Mouse (Mus musculus): ENCODE measurements around the gene Slc22a20. TPM values are rescaled to one million over a fixed set of nuclear protein-coding genes. Genes with fewer than 3 reads are reported as not detected.
A peak's percentile ranks its signal among the peaks of the same experiment; 100 is the strongest.

Gene Slc22a20
- polyA plus RNA-seq, 1 experiment from 2014 or later, result not detected

DNA sequence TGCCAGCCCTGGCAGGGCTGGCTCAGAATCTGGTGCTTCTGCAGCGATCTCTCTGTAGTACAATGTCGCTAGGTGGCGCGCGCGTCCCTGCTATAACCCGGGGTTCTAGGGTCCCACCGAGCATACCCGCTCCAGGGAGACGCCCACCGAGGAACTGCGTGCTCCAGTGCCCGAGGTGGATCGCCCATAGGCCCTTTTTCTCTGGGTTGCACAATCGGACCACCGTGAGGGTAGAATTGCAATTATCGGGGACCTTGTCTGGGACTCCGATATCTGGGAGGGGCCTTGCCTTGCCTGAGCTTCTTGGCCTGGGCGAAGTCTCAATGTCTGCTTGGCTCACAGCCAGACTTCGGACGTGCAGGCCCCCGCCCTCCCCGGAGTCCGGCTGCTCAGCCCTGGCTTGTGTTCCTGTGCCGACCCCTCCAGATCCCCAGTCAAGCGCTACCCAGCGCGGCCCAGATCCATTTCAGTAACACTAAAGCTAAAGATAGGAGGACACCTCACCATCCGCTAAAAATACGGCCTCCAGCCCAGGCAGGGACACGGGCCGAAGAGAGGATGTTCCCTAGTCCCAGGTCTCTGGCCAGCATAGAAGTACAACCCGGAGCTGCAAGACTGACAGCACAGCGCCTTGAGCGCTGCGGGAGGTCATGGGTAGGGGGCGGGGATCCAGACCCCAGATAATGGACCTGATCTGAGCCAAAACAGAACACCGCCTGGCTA, 61.8 kb downstream of the Slc22a20 start:
- H3K36me3 ChIP-seq (ENCODE audit: control insufficient read depth, insufficient read depth, low read length), result no peaks in the 10 kb centered on the region
- peak overlapping the region; percentile 71 for H3K4me3 ChIP-seq (ENCODE audit: low read depth, low read length)
- H3K4me2 ChIP-seq, result peak overlapping the region; percentile 93
- H3K4me1 ChIP-seq (ENCODE audit: control insufficient read depth, insufficient read depth, low read length), result peaks cover 21% of the 10 kb centered on the region
- no peaks in the 10 kb centered on the region for H3K9me3 ChIP-seq (replicated peaks; ENCODE audit: control insufficient read depth, low read length)
- H3K27ac ChIP-seq (ENCODE audit: low read depth, low read length), result peak overlapping the region; percentile 83
- peak overlapping the region; percentile 70 for H3K9ac ChIP-seq (ENCODE audit: low read depth, low read length)
- ATAC-seq (replicated peaks; ENCODE audit: insufficient number of reproducible peaks, low FRiP score, low TSS enrichment), result peak; percentile 67
- under 1% methylated on average over 38 of the region's 38 CpGs for WGBS (ENCODE audit: insufficient replicate concordance)
- H3K27me3 ChIP-seq (ENCODE audit: control insufficient read depth, insufficient read depth, low read length), result no peaks in the 10 kb centered on the region

GRCm38 (mm10) chr19:5922963-5923362, 63.0 kb downstream of the Slc22a20 start:
- 0 out of 2 replicates have a peak overlapping the region, but pooled peaks have one; percentile 5 for H3K4me3 ChIP-seq (ENCODE audit: low read depth, low read length)
- H3K27ac ChIP-seq (ENCODE audit: low read depth, low read length), result no peak overlapping the region
- no peak for ATAC-seq (replicated peaks; ENCODE audit: insufficient number of reproducible peaks, low FRiP score, low TSS enrichment)
- 89% methylated on average over 3 of the region's 3 CpGs for WGBS (ENCODE audit: insufficient replicate concordance)
- H3K4me2 ChIP-seq, result peak overlapping the region; percentile 12
- H3K9ac ChIP-seq (ENCODE audit: low read depth, low read length), result peak overlapping the region; percentile 43; the same call in 1 of the 2 replicates
- H3K9me3 ChIP-seq (replicated peaks; ENCODE audit: control insufficient read depth, low read length), result no peaks in the 10 kb centered on the region
- no peaks in the 10 kb centered on the region for H3K27me3 ChIP-seq (ENCODE audit: control insufficient read depth, insufficient read depth, low read length)
- H3K4me1 ChIP-seq (ENCODE audit: control insufficient read depth, insufficient read depth, low read length), result peaks cover 18% of the 10 kb centered on the region
- peaks cover 3% of the 10 kb centered on the region for H3K36me3 ChIP-seq (ENCODE audit: control insufficient read depth, insufficient read depth, low read length)

GRCm38 (mm10) chr19:5922119-5922942, 63.6 kb downstream of the Slc22a20 start:
- Histone ChIP-seq H3K27me3 (ENCODE audit: control insufficient read depth, insufficient read depth, low read length) (no peaks in the 10 kb centered on the region), H3K4me1 (ENCODE audit: control insufficient read depth, insufficient read depth, low read length) (peaks cover 18% of the 10 kb centered on the region), H3K9ac (ENCODE audit: low read depth, low read length) (peak overlapping the region; percentile 43), H3K9me3 (replicated peaks; ENCODE audit: control insufficient read depth, low read length) (no peaks in the 10 kb centered on the region), H3K4me2 (peak overlapping the region; percentile 45), H3K27ac (ENCODE audit: low read depth, low read length) (peak overlapping the region; percentile 30; the same call in 1 of the 2 replicates), H3K4me3 (ENCODE audit: low read depth, low read length) (peak overlapping the region; percentile 17), H3K36me3 (ENCODE audit: control insufficient read depth, insufficient read depth, low read length) (peaks cover 9% of the 10 kb centered on the region)
- ATAC-seq (replicated peaks; ENCODE audit: insufficient number of reproducible peaks, low FRiP score, low TSS enrichment), result no peak
- WGBS (ENCODE audit: insufficient replicate concordance), result 38% methylated on average over 15 of the region's 15 CpGs

GRCm38 (mm10) chr19:5921715-5922114, 64.2 kb downstream of the Slc22a20 start:
- Histone ChIP-seq H3K9me3 (replicated peaks; ENCODE audit: control insufficient read depth, low read length) (no peaks in the 10 kb centered on the region), H3K4me1 (ENCODE audit: control insufficient read depth, insufficient read depth, low read length) (peaks cover 18% of the 10 kb centered on the region), H3K4me3 (ENCODE audit: low read depth, low read length) (peak overlapping the region; percentile 17), H3K27me3 (ENCODE audit: control insufficient read depth, insufficient read depth, low read length) (no peaks in the 10 kb centered on the region), H3K36me3 (ENCODE audit: control insufficient read depth, insufficient read depth, low read length) (peaks cover 11% of the 10 kb centered on the region), H3K9ac (ENCODE audit: low read depth, low read length) (peak overlapping the region; percentile 1; the same call in 1 of the 2 replicates), H3K27ac (ENCODE audit: low read depth, low read length) (no peak overlapping the region), H3K4me2 (peak overlapping the region; percentile 45)
- WGBS (ENCODE audit: insufficient replicate concordance), result 14% methylated on average over 9 of the region's 9 CpGs
- no peak for ATAC-seq (replicated peaks; ENCODE audit: insufficient number of reproducible peaks, low FRiP score, low TSS enrichment)

Other genes with a start within 250 kb of the Slc22a20 start
- 9.3 and 9.8 TPM in 2 replicates for gene Ltbp3, start 245.2 kb downstream of the Slc22a20 start, polyA plus RNA-seq (2014; fragmentation: Nextera tagmentation; extraction: Ambion mirVana)
- gene Scyl1, start 214.7 kb downstream of the Slc22a20 start, polyA plus RNA-seq (2014; fragmentation: Nextera tagmentation; extraction: Ambion mirVana), result 54.8 and 59.4 TPM in 2 replicates
- gene Frmd8, start 110.9 kb downstream of the Slc22a20 start, polyA plus RNA-seq (2014; fragmentation: Nextera tagmentation; extraction: Ambion mirVana), result 15.4 and 19.3 TPM in 2 replicates
- gene Slc25a45, start 108.3 kb downstream of the Slc22a20 start, polyA plus RNA-seq (2014; fragmentation: Nextera tagmentation; extraction: Ambion mirVana), result 2.1 and 2.3 TPM in 2 replicates
- gene Tigd3, start 92.0 kb downstream of the Slc22a20 start, polyA plus RNA-seq (2014; fragmentation: Nextera tagmentation; extraction: Ambion mirVana), result 1.5 and 2.6 TPM in 2 replicates
- 105 and 119 TPM in 2 replicates for gene Dpf2, start 73.1 kb downstream of the Slc22a20 start, polyA plus RNA-seq (2014; fragmentation: Nextera tagmentation; extraction: Ambion mirVana)
- gene Cdc42ep2, start 61.3 kb downstream of the Slc22a20 start, polyA plus RNA-seq (2014; fragmentation: Nextera tagmentation; extraction: Ambion mirVana), result 6.3 and 7.6 TPM in 2 replicates
- 58.9 and 59.2 TPM in 2 replicates for gene Pola2, start 21.9 kb downstream of the Slc22a20 start, polyA plus RNA-seq (2014; fragmentation: Nextera tagmentation; extraction: Ambion mirVana)
- gene Capn1, start 29.8 kb upstream of the Slc22a20 start, polyA plus RNA-seq (2014; fragmentation: Nextera tagmentation; extraction: Ambion mirVana), result 7.7 and 8.5 TPM in 2 replicates
- 19.5 and 22.1 TPM in 2 replicates for gene Syvn1, start 60.4 kb upstream of the Slc22a20 start, polyA plus RNA-seq (2014; fragmentation: Nextera tagmentation; extraction: Ambion mirVana)
- gene Mrpl49, start 71.6 kb upstream of the Slc22a20 start, polyA plus RNA-seq (2014; fragmentation: Nextera tagmentation; extraction: Ambion mirVana), result 70.7 and 75.3 TPM in 2 replicates
- gene Fau, start 71.7 kb upstream of the Slc22a20 start, polyA plus RNA-seq (2014; fragmentation: Nextera tagmentation; extraction: Ambion mirVana), result 586 and 633 TPM in 2 replicates
- gene Znhit2, start 75.0 kb upstream of the Slc22a20 start, polyA plus RNA-seq (2014; fragmentation: Nextera tagmentation; extraction: Ambion mirVana), result 27.1 and 27.5 TPM in 2 replicates
- 10.1 and 11.9 TPM in 2 replicates for gene Tm7sf2, start 82.2 kb upstream of the Slc22a20 start, polyA plus RNA-seq (2014; fragmentation: Nextera tagmentation; extraction: Ambion mirVana)
- gene Vps51, start 91.1 kb upstream of the Slc22a20 start, polyA plus RNA-seq (2014; fragmentation: Nextera tagmentation; extraction: Ambion mirVana), result 38.9 and 43.7 TPM in 2 replicates
- not detected in 2 replicates for gene Tmem262, start 93.9 kb upstream of the Slc22a20 start, polyA plus RNA-seq (2014; fragmentation: Nextera tagmentation; extraction: Ambion mirVana)
- gene Gm28374, start 96.1 kb upstream of the Slc22a20 start, polyA plus RNA-seq (2014; fragmentation: Nextera tagmentation; extraction: Ambion mirVana), result 0.36 TPM in 1 of 2 replicates, not detected in the other
- 51.2 and 56.2 TPM in 2 replicates for gene Zfpl1, start 98.8 kb upstream of the Slc22a20 start, polyA plus RNA-seq (2014; fragmentation: Nextera tagmentation; extraction: Ambion mirVana)
- gene Cdca5, start 98.8 kb upstream of the Slc22a20 start, polyA plus RNA-seq (2014; fragmentation: Nextera tagmentation; extraction: Ambion mirVana), result 31.1 and 33.4 TPM in 2 replicates
- gene AC131692.1, start 108.3 kb upstream of the Slc22a20 start, polyA plus RNA-seq (2014; fragmentation: Nextera tagmentation; extraction: Ambion mirVana), result 0.48 and 1.0 TPM in 2 replicates
- gene Naaladl1, start 119.6 kb upstream of the Slc22a20 start, polyA plus RNA-seq (2014; fragmentation: Nextera tagmentation; extraction: Ambion mirVana), result 0.23 and 0.40 TPM in 2 replicates
- gene Sac3d1, start 132.5 kb upstream of the Slc22a20 start, polyA plus RNA-seq (2014; fragmentation: Nextera tagmentation; extraction: Ambion mirVana), result 38.1 and 41.0 TPM in 2 replicates
- 22.6 and 25.5 TPM in 2 replicates for gene Snx15, start 142.2 kb upstream of the Slc22a20 start, polyA plus RNA-seq (2014; fragmentation: Nextera tagmentation; extraction: Ambion mirVana)
- gene Batf2, start 154.8 kb upstream of the Slc22a20 start, polyA plus RNA-seq (2014; fragmentation: Nextera tagmentation; extraction: Ambion mirVana), result not detected in 2 replicates
- 61.8 and 73.8 TPM in 2 replicates for gene Arl2, start 155.4 kb upstream of the Slc22a20 start, polyA plus RNA-seq (2014; fragmentation: Nextera tagmentation; extraction: Ambion mirVana)
- not detected in 2 replicates for gene Majin, start 198.2 kb upstream of the Slc22a20 start, polyA plus RNA-seq (2014; fragmentation: Nextera tagmentation; extraction: Ambion mirVana)
- gene Gpha2, start 240.2 kb upstream of the Slc22a20 start, polyA plus RNA-seq (2014; fragmentation: Nextera tagmentation; extraction: Ambion mirVana), result 0.29 TPM in 1 of 2 replicates, not detected in the other
- gene Ppp2r5b, start 249.7 kb upstream of the Slc22a20 start, polyA plus RNA-seq (2014; fragmentation: Nextera tagmentation; extraction: Ambion mirVana), result 22.2 and 27.7 TPM in 2 replicates